Mouse (Mus musculus) embryo, embryonic 10 days (tissue): ENCODE results near the gene Iqgap3.

ENCODE experiments used
- DNase-seq: peaks from one replicate; pipeline ENCODE4 v3.0.0-alpha.2; 2015; ENCODE audit warnings: low spot score

Iqgap3 gene

DNA sequence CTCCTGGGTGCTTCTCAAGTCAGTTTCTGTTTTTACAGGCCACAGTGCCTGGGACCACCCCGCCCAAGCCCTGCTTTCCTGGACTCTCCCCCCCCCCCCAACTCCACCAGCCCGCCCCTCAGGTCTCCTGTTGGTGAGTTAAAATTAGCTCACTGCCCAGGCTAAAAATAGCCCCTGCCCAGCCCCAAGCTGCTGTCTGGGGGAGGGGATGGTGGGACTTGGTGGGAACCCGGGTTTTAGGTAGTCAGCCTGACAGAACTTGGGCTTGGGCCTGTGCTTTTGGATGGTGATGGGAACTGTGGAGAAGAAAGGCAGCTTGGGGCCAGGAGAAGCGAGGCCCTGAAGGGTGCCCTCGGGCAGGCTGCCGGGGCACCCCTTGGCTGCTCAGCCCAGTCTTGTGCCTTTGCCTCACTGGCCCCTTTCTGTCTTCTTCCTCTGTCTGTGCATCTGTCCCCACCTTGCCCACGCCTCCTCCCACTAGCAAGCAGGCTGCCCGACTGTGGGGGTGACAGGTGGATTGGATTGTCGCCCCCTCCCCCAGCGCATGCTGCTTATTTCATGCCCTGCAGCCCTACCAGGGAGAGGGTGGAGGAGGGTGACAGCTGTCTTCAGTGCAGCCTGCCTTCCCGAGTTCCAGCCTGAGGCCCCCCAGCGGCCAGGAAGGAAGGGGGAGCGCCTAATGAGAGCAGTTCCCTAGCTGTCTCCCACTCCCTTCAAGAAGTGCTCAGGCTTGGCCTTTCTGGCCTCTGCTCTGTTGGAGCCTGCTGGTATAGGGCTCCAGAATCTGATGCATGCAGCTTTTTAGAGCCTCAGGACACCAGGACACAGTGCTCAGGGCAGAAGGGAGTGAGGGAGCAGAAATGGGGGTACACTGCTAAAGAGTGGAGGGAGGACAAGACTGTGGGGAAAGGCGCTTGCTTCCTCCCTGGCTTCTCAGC is 68.6 kb downstream of the Iqgap3 start:
- no peak for DNase-seq

DNA sequence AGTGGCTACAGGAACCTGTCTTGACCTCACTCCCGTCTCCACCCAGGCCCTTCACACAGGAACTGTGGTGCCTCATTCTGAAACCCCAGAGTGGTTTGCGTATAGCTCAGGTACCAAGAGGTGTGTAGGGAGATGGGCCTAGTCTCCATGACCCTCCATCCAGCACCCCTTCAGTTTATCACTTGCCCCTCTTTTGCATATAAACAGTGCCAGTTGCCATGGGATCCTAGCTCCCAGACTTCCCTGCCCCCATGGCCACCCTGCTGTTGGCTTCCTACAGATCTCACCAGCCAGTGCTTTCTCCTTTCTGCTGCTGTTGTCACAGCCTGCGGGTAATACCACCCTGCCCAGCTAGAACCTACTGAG is 69.2 kb downstream of the Iqgap3 start:
- DNase-seq = no peak

DNA sequence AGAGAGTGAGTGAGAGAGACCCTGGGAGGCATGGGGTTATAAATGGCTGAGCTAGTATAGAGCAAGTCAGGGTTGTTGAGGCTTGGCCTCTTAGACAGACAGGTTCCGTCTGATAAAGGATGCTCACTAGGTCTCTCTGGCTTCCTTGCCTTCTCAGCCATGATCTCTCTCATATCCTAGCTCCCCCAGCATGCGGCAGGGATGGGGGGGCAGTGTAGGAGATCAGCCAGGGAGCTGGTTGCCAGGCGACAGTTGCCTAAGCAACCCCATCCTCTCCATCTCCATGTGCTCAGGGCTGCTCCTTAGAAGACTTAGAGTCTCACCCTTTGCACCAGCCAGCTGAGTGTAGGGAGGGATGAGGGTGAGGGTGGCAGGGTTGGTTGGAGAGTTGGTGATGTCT is 70.3 kb downstream of the Iqgap3 start:
- DNase-seq = peak; percentile 50

DNA sequence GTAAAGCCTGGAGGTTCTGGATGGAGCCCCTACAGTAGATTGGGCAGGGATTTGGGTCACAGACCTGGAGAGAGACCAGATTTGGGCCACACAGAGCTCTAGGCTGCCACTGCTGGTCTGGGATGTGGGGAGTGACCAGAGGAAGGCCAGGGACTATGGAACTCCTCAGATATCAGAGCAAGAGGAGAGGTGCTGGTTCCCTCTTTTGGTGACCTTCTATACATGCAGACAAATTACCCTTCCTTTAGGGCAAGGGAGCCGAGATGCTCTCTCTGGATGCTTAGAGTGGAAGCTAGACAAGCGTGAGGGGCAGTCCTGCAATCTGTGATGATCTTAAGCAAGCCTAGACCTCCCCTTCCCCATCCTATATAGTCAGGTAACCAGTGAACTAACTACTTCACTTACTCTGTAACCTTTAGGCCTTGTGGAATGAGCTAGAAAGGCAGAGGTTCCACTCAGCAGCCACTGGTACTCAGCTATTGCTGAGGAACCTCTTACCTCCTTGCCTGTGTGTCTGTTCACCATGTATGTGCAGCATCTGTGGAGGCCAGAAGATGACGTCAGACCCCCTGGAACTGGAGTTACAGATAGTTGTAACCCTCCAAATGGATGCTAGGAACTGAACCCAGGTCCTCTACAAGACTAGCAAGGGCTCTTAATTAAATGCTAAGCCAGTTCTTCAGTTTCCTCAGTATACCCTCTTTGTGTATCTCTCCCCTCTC is 71.7 kb downstream of the Iqgap3 start:
- no peak for DNase-seq

DNA sequence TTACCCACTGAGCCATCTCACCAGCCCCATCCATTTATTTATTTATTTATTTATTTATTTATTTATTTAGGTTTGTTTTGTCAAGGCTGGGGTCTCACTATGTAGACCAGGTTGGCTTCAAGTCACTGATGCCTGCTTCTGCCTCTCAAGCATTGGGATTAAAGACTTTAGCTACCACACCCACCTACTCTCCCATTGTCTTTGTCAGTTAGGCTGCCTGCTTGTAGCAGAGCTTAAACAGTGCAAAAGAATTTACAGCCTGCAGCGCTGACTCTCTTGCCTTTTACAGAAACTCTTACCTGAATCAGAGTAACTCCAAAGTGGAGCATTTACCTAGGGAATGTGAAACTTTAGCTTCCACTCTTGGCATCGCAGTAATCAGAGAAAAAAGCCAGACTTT is 72.5 kb downstream of the Iqgap3 start:
- no peak for DNase-seq

DNA sequence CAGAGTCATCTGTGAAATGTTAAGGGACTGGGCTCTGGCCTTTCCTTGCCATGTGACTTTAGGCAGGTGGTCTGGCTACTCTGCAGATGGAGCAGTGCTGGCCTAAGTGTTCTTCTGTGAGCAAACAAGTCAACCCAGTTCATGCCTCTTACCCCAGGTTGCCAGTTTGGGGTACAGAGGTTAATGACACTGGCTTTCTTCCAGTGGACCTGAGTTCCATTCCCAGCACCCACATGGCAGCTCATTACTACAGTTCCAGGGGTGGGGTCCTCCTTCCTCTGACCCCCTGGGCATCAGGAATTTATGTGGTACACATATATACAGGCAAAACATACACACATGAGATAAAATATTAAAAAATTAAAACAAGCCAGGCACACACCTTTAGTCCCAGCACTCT is 75.0 kb downstream of the Iqgap3 start:
- DNase-seq = no peak

DNA sequence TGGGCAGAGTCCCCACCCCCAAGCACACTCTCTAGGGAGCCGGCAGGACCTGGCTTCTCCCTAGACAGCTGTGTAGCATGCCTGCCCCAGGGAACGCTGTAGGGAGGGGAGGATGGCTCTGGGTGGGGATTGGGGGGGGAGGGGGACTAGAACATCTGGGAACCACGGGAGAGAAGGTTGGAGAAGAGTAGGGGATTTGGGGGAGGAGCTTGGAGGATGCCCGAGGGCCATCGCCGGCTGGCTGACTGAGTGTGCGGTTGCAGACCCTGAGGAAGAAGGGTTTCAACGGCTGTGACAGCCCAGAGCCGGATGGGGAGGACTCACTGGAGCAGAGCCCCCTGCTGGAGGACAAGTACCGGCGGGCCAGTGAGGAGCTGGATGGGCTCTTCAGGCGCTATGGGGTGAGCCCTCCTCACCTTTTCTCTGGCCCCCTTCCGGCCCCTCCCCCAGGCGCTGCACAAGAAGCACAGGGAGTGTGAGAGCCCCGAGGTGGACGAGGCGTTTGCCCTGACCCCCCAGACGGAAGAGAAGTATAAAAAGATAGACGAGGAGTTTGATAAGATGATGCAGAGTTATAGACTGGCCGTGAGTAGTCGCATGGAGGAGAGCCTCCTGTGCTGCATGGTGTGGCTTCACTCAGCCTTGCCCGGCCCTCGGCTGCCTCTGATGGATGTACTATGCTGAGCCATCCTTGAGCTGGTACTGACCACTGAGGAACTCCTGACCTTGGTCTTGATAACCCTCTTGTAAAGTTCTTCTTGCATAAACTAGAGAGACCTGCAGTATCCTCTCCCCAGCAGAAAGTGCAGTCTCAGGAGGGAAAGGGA is 76.2 kb downstream of the Iqgap3 start:
- peak; percentile 88 for DNase-seq

DNA sequence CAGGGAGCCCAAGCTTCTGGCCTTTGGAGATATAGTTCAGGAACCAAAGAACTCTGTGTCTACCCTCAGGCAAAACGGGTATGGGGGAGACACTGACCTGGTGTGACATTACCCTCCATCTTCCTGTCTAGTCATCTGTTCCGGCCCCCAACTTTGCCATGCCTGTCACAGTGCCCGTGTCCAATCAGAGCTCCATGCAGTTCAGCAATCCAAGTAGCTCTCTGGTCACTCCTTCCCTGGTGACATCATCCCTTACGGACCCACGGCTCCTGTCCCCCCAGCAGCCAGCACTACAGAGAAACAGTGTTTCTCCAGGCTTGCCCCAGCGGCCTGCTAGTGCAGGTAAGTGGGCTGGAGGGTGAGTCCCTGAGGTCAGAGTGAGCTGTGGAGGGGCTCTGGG is 77.2 kb downstream of the Iqgap3 start:
- no peak for DNase-seq

DNA sequence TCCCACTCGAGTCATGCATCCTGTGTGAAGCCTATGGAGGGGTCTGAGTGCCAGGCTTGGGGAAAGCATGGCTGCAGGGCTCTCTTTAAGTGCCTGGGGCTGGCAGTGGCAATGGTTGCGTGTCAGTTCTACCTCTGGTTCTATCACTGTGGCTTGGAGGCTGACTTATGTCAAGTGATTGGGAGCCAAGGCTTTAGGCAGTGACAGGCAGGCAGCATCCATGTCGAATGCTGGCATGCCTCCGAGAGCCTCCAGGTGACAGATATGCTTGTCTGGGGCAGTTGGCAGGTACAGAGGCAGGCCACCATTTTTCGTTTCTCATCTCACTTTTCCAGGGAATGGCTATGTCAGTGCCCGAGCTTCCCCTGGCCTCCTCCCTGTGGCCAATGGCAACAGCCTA is 79.1 kb downstream of the Iqgap3 start:
- DNase-seq = no peak

DNA sequence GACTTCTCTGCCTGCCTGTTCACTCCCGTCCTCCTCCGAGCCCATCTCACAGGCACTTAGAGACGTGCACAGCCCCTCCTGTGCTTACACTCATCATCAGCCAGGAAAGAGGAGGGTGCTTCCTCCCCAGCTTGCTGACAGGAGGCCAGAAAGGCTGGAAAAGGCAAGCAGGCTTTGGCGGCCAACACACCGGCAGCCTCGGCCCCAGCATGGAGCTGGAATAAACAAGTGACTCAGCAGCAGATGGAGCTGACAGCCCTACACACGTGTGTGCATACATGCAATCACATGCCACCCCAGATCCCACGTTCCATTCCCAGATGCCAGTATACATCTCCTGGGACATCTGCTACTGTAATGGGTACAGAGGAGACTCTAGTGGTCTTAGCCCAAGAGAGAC is 80.5 kb downstream of the Iqgap3 start:
- no peak for DNase-seq

DNA sequence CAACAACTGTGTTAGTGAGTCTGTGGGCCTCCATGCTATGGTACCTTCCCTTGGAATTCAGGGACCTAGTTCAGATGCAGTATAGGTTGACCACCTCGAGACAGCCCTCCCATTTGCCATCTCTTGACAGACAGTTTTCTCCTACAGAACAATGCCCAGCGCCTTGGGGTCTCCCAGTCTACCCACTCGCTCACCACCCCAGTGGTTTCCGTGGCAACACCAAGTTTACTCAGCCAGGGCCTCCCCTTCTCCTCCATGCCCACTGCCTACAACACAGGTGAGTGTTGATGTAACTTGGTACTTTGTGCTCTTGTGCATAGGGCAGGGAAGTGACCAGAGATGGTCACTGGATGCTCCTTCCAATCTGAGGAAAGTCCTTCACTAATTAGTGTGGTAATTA is 81.0 kb downstream of the Iqgap3 start:
- no peak for DNase-seq

DNA sequence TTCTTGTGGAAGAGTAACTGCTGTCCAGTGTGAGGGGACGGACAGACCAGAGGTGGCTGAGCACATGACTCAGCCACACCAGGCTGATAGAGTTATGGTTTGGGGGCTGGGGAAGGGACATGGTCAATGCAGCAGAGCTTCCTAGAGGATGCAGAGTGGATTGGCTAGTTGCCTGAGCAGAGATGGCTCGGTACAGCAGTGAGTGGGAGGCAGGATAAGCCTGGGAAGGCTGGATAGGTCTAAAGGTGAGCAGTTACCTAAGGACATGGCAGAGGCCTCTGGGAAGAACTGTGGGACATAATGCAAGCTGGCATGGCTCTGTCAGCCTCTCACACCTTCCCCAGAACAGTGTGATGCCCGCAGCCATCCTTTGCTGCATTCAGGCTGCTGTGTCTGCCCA is 82.1 kb downstream of the Iqgap3 start:
- no peak for DNase-seq

DNA sequence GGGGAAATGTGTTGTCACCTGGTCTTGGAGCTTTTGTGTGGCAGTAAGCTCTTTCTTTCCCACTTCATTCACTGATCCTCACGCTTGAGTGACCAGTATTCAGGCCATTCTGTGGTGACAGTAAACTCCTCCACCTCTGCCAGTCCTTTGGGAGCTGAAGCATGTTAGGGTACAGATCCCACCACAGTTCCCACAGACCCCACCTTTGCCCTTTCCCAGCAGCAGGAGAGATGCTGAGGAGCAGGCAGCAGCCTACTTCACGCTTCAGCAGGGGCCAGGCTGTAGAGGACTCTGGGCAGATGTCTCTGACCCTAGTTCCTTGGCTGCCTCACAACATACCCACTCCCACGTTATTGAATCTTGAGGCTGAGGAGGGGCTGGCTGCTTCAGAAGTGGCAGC is 82.5 kb downstream of the Iqgap3 start:
- no peak for DNase-seq

DNA sequence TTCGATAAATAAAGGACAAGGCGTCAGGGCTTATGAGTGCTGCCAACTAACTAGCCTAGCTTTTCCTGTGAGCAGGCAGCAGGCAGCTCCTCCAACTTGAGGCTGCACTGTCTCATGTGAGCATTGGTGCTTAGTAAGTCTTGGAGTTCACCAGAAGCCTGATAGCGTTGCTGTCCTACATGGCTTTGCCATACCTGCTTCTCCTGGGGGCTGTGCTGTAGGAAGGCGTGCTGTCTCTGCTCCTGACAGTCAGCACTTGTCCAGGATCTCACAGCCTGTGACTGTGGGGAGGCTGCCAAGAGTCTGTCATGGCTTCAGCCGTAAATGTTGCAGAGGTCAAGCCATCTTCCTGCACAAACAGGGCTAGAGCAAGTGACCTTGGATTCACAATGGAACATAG is 84.3 kb downstream of the Iqgap3 start:
- no peak for DNase-seq

DNA sequence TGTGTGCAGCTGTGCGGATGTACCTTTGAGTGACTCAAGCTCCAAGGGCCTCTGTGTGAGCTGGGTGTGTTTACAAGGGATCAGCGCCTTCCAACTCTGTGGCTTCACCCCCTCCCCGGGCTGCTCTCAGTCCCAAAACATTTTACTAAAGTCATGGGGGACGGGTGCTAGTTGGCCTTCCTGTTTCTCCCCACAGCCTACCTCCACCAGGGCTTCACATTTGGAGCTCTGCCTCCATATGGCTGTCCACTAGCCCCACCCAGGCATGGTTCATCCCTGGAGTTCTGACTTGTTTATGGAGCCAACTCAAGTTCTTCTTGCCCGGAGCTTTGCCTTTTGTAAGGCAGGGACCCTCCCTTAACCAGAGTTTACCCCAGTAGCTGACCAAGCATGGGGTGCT is 88.6 kb downstream of the Iqgap3 start:
- no peak for DNase-seq
